Mouse (Mus musculus): ENCODE measurements around the gene Gm12789. TPM values are rescaled to one million over a fixed set of nuclear protein-coding genes. Genes with fewer than 3 reads are reported as not detected.
"Not testable (repeated sequence)": the region's sequence is repeated elsewhere in the genome, so short reads cannot be mapped to it uniquely, and the experiment has no call there.

The Gm12789 gene
- not detected in 2 replicates for polyA plus RNA-seq (2016; fragmentation: Nextera tagmentation; extraction: Ambion mirVana)

GRCm38 (mm10) chr4:101986326-101986725 is at the start of gene Gm12789:
TSS of gene Gm12789 (plus strand) at chr4:101986626.
- H3K9me3 ChIP-seq; ATAC-seq (ENCODE audit: low FRiP score, low read depth); H3K27ac ChIP-seq (replicated peaks); H3K27me3 ChIP-seq; H3K36me3 ChIP-seq; H3K4me1 ChIP-seq; H3K9ac ChIP-seq (replicated peaks); H3K4me2 ChIP-seq (replicated peaks); H3K4me3 ChIP-seq: not testable (repeated sequence)
- WGBS = 91% methylated on average over 2 of the region's 2 CpGs

- not testable (repeated sequence) for H3K27ac ChIP-seq (replicated peaks); H3K4me2 ChIP-seq (replicated peaks); H3K9ac ChIP-seq (replicated peaks); H3K4me1 ChIP-seq; H3K9me3 ChIP-seq; H3K36me3 ChIP-seq; H3K4me3 ChIP-seq; ATAC-seq (ENCODE audit: low FRiP score, low read depth); H3K27me3 ChIP-seq
- WGBS = 76% methylated on average over 2 of the region's 2 CpGs
Measured at GRCm38 (mm10) chr4:101940107-101940506, 46.3 kb upstream of the Gm12789 start, which contains the start of gene Gm12794. TSS of gene Gm12794 (plus strand) at chr4:101940407.

GRCm38 (mm10) chr4:101980949-101981348 is 5.5 kb upstream of the Gm12789 start, which contains the start of gene Gm12790:
TSS of gene Gm12790 (minus strand) at chr4:101981049.
- not testable (repeated sequence) for H3K4me3 ChIP-seq; H3K9ac ChIP-seq (replicated peaks); ATAC-seq (ENCODE audit: low FRiP score, low read depth); H3K4me2 ChIP-seq (replicated peaks); H3K36me3 ChIP-seq; H3K9me3 ChIP-seq; H3K4me1 ChIP-seq; H3K27me3 ChIP-seq; H3K27ac ChIP-seq (replicated peaks)
- 81% methylated on average over 1 of the region's 5 CpGs for WGBS

GRCm38 (mm10) chr4:101985678-101986077 is 748 bp upstream of the Gm12789 start:
- Histone ChIP-seq H3K4me3 (no peak overlapping the region), H3K9me3 (no peaks in the 10 kb centered on the region), H3K36me3 (no peaks in the 10 kb centered on the region), H3K4me1 (no peaks in the 10 kb centered on the region), H3K27me3 (no peaks in the 10 kb centered on the region), H3K27ac (replicated peaks) (no peak overlapping the region), H3K4me2 (replicated peaks) (no peak overlapping the region), H3K9ac (replicated peaks) (no peak overlapping the region)
- 89% methylated on average over 5 of the region's 5 CpGs for WGBS
- ATAC-seq (ENCODE audit: low FRiP score, low read depth) = no peak

GRCm38 (mm10) chr4:101997426-101997825 is 11.0 kb downstream of the Gm12789 start:
- no peak overlapping the region for H3K4me3 ChIP-seq
- ATAC-seq (ENCODE audit: low FRiP score, low read depth) = no peak
- no peak overlapping the region for H3K27ac ChIP-seq (replicated peaks)
- no peak overlapping the region for H3K4me2 ChIP-seq (replicated peaks)
- H3K27me3 ChIP-seq = no peaks in the 10 kb centered on the region
- 92% methylated on average over 5 of the region's 5 CpGs for WGBS
- no peaks in the 10 kb centered on the region for H3K4me1 ChIP-seq
- no peaks in the 10 kb centered on the region for H3K36me3 ChIP-seq
- H3K9ac ChIP-seq (replicated peaks) = no peak overlapping the region
- no peaks in the 10 kb centered on the region for H3K9me3 ChIP-seq

GRCm38 (mm10) chr4:101998267-101998922 is 12.0 kb downstream of the Gm12789 start:
- Histone ChIP-seq H3K4me2 (replicated peaks) (no peak overlapping the region), H3K27me3 (no peaks in the 10 kb centered on the region), H3K27ac (replicated peaks) (no peak overlapping the region), H3K9me3 (no peaks in the 10 kb centered on the region), H3K36me3 (no peaks in the 10 kb centered on the region), H3K4me1 (no peaks in the 10 kb centered on the region), H3K9ac (replicated peaks) (no peak overlapping the region), H3K4me3 (no peak overlapping the region)
- ATAC-seq (ENCODE audit: low FRiP score, low read depth) = peak; percentile 77
- WGBS = 42% methylated on average over 15 of the region's 15 CpGs

- 82% methylated on average over 6 of the region's 6 CpGs for WGBS
- Histone ChIP-seq H3K9me3 (no peaks in the 10 kb centered on the region), H3K4me1 (no peaks in the 10 kb centered on the region), H3K36me3 (no peaks in the 10 kb centered on the region), H3K27ac (replicated peaks) (no peak overlapping the region), H3K4me3 (no peak overlapping the region), H3K9ac (replicated peaks) (no peak overlapping the region), H3K27me3 (no peaks in the 10 kb centered on the region), H3K4me2 (replicated peaks) (no peak overlapping the region)
- ATAC-seq (ENCODE audit: low FRiP score, low read depth) = no peak
Measured at GRCm38 (mm10) chr4:102026619-102027018, 40.2 kb downstream of the Gm12789 start.

Other genes with a start within 250 kb of the Gm12789 start
- not detected in 2 replicates for gene B020004J07Rik, start 142.6 kb upstream of the Gm12789 start, polyA plus RNA-seq (2016; fragmentation: Nextera tagmentation; extraction: Ambion mirVana)
- gene C130073F10Rik, start 92.8 kb upstream of the Gm12789 start, polyA plus RNA-seq (2016; fragmentation: Nextera tagmentation; extraction: Ambion mirVana) = not detected in 2 replicates
- not detected in 2 replicates for gene Gm12800, start 77.5 kb upstream of the Gm12789 start, polyA plus RNA-seq (2016; fragmentation: Nextera tagmentation; extraction: Ambion mirVana)
- not detected in 2 replicates for gene Gm12794, start 46.2 kb upstream of the Gm12789 start, polyA plus RNA-seq (2016; fragmentation: Nextera tagmentation; extraction: Ambion mirVana)
- gene Gm12790, start 5.6 kb upstream of the Gm12789 start, polyA plus RNA-seq (2016; fragmentation: Nextera tagmentation; extraction: Ambion mirVana) = not detected in 2 replicates
- 9.9 and 11.7 TPM in 2 replicates for gene Pde4b, start 100.9 kb downstream of the Gm12789 start, polyA plus RNA-seq (2016; fragmentation: Nextera tagmentation; extraction: Ambion mirVana)